Mouse (Mus musculus): Measurements from ENCODE around the gene Hist2h3c1.

GRCm38 (mm10) chr3:96234914-96235313, 11.6 kb upstream of the Hist2h3c1 start:
- TF ChIP-seq ZC3H11A (IDR thresholded peaks at IDR 0.05; ENCODE audit: borderline replicate concordance, low read depth, low read length): no peak
- no peak for TF ChIP-seq MAFK (IDR thresholded peaks at IDR 0.05; ENCODE audit: insufficient read depth, low read depth, low read length)
- TF ChIP-seq HCFC1 (IDR thresholded peaks at IDR 0.05; ENCODE audit: borderline replicate concordance, insufficient read depth, low read length): no peak
- TF ChIP-seq ZNF384 (IDR thresholded peaks at IDR 0.05; ENCODE audit: low read depth, low read length): no peak
